Mouse (Mus musculus) hindbrain, postnatal 0 days (tissue): ENCODE data around the gene Dmrt1. TPM values are rescaled to one million over a fixed set of nuclear protein-coding genes. Genes with fewer than 3 reads are reported as not detected.

Experiments
- ATAC-seq: fragments of 200-750 bp; cut with Nextera tagmentation; 2 replicates; pipeline ENCODE4 v1.8.0; 2017; ENCODE audit warnings: mild to moderate bottlenecking, moderate TSS enrichment, moderate library complexity
- DNase-seq: peaks from one replicate; pipeline ENCODE4 v3.0.0-alpha.2; 2015; ENCODE audit warnings: low spot score
- H3K27ac ChIP-seq: fragments of 300-500 bp; sonication (generic); 2 replicates; pipeline ENCODE4 v1.5.1; 2014; ENCODE audit warnings: mild to moderate bottlenecking
- H3K27me3 ChIP-seq: fragments of 300-500 bp; sonication (generic); 2 replicates; pipeline ENCODE4 v1.6.1; 2014; ENCODE audit warnings: low read length, mixed read lengths; ENCODE audit not compliant: insufficient read depth
- H3K36me3 ChIP-seq: fragments of 300-500 bp; sonication (generic); 2 replicates; pipeline ENCODE4 v1.6.1; 2014; ENCODE audit warnings: low read length, mixed read lengths; ENCODE audit not compliant: insufficient read depth
- H3K4me1 ChIP-seq: fragments of 300-500 bp; sonication (generic); 2 replicates; pipeline ENCODE4 v1.6.1; 2014; ENCODE audit warnings: antibody characterized with exemption, low read length, mixed read lengths; ENCODE audit not compliant: insufficient read depth
- H3K4me2 ChIP-seq: fragments of 300-500 bp; sonication (generic); 2 replicates; pipeline ENCODE4 v1.6.1; 2014; ENCODE audit warnings: low read depth, mild to moderate bottlenecking, low read length, moderate library complexity, mixed read lengths
- H3K4me3 ChIP-seq: fragments of 300-500 bp; sonication (generic); 2 replicates; pipeline ENCODE4 v1.5.1; 2014; ENCODE audit warnings: low read length
- H3K9ac ChIP-seq: fragments of 300-500 bp; sonication (generic); replicated peaks from 2 replicates; pipeline ENCODE4 v1.6.1; 2014; ENCODE audit warnings: mild to moderate bottlenecking, low read length, moderate library complexity, mixed read lengths
- H3K9me3 ChIP-seq: fragments of 300-500 bp; sonication (generic); 2 replicates; pipeline ENCODE4 v1.6.1; 2016; ENCODE audit warnings: low read length, mixed read lengths
- CTCF ChIP-seq: IDR thresholded peaks from 2 replicates; pipeline ENCODE4 v1.5.1; 2016; ENCODE audit warnings: antibody characterized with exemption, control low read depth, low read depth
- WGBS: fragments of 180-500 bp; shearing (Covaris S2); extraction: QIAGEN DNeasy Blood & Tissue Kit; methylation state at CpG from one replicate; pipeline ENCODE4 v1.1.7; 2014; 5-methylcytosine and 5-hydroxymethylcytosine counted together
- polyA plus RNA-seq: library from polyadenylated mRNA; unstranded; fragments of >200 nt; fragmentation: Nextera tagmentation; extraction: Ambion mirVana; gene quantifications from 2 replicates; pipeline ENCODE4 v1.2.1, GENCODE M21; 2015
- total RNA-seq: library from RNA; depleted of rRNA; stranded (reverse); fragments of >200 nt; gene quantifications from 2 replicates; pipeline ENCODE4 v1.2.3, GENCODE M21; 2014

The Dmrt1 gene
- total and polyA plus RNA-seq, 2 experiments from 2014 or later = not detected

DNA sequence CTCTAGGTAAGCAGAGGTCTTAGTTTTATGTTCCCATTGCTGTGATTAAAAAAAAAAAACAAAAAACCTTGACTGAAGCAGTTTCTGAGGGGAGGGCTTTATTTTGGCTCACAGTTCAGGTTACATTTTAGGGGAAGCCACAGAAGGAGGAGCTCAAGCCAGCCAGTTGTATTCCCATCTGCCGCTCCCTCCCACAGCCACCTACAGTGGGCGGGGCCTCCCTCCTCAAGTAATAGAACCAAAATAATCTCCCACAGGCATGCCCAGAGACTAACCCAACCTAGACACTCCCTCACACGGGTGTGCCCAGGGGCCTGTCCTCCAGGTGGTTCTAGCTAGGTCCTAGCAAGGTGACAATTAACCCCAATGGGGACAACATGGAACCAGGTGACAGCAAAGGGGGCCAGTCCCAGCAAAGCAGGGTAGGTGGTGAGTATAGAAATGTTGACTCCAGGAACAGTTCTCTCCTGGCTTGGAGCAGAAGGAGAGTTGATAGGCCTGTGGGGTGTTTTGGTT, 92.4 kb downstream of the Dmrt1 start:
- WGBS = 79% methylated on average over 3 of the region's 3 CpGs
- Histone ChIP-seq H3K4me2 (no peak overlapping the region), H3K27ac (no peak overlapping the region), H3K9ac (no peak overlapping the region), H3K4me1 (no peaks in the 10 kb centered on the region), H3K4me3 (no peak overlapping the region), H3K36me3 (no peaks in the 10 kb centered on the region), H3K9me3 (no peaks in the 10 kb centered on the region), H3K27me3 (peaks cover 54% of the 10 kb centered on the region)
- DNase-seq (no peak), ATAC-seq (no peak)
- no peak for TF ChIP-seq CTCF

DNA sequence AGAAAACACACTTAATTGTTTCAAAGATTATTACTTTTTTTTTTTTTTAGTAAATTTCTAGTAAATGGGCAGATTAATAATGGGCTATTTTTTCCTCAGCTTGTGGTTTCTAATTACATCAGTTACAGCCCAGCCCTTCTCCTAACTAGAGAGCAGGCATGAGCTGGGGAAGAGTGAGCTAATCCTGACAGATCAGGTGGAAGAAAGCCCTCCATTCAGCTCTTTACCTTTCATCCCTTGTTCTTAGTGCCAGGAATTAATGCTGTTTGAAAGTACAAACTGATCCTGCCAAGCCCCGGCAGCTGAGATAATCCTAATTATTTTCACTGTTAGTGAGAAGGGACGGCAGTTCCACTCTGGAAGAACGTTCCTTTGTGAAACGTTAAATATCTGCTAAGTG, 93.2 kb downstream of the Dmrt1 start:
- H3K9ac ChIP-seq = no peak overlapping the region
- no peaks in the 10 kb centered on the region for H3K4me1 ChIP-seq
- no peaks in the 10 kb centered on the region for H3K9me3 ChIP-seq
- no peak overlapping the region for H3K4me2 ChIP-seq
- TF ChIP-seq CTCF = no peak
- ATAC-seq (no peak), DNase-seq (no peak)
- no peak overlapping the region for H3K4me3 ChIP-seq
- H3K27me3 ChIP-seq = peaks cover 50% of the 10 kb centered on the region
- H3K36me3 ChIP-seq = no peaks in the 10 kb centered on the region
- 21% methylated on average over 4 of the region's 4 CpGs for WGBS
- no peak overlapping the region for H3K27ac ChIP-seq

DNA sequence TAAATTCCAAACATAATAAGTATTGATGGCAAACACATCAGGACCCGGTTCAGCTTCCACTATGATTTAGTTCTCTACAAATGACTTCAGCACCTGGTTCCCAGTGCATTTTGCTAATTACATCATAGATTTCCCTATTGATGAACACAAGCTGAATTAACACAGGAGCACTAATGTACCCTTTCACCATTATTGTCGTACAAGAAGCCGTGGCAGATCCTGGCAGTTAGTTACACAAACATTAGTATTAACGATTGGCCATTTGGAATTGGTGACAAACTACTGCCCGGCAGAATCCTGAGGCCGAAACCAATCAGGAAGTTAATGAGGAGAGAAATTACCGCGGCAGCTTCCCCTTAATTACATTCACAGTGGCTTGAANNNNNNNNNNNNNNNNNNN, 96.5 kb downstream of the Dmrt1 start:
- DNase-seq = no peak
- Histone ChIP-seq H3K9ac (no peak overlapping the region), H3K4me2 (no peak overlapping the region), H3K9me3 (no peaks in the 10 kb centered on the region), H3K4me1 (no peaks in the 10 kb centered on the region), H3K27me3 (peaks cover 67% of the 10 kb centered on the region), H3K4me3 (no peak overlapping the region), H3K36me3 (no peaks in the 10 kb centered on the region), H3K27ac (no peak overlapping the region)
- no peak for ATAC-seq
- whole genome bisulfite sequencing = 11% methylated on average over 8 of the region's 8 CpGs
- TF ChIP-seq CTCF = no peak

DNA sequence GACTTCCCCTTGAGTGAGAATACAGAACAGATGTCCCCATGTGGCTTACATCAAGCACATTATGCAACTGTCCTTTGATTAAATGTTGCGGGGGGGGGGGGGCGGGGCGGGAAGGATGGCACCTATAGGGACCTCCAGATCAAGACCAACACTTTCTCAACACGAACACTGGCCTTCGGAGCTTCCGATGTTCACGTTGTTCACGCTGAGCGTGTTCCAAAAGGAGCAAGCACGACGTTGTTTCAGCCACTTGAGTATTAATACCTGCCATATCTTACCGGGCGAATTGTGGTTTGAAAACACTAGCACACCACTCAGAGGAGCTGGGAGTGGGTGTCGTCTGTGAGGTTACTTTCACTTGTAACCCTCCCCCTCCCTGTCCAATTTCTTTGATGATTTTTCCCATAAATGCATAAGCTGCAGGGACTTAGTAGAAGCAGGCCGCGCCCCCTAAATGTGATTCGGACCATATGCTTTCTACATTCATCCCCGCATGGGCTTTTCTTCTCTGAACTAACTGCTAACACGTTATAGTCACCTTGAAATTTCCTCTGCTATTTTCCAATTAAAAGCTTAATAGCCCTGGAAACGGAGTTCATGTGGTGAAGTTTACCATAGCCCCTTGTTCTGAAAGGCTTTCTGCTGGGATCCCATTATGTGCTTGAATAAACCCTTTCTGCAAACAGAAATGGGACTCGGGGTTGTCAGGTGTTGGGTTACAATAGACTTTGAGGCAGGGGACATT, 102.2 kb downstream of the Dmrt1 start:
- Histone ChIP-seq H3K27ac (no peak overlapping the region), H3K4me2 (no peak overlapping the region), H3K36me3 (no peaks in the 10 kb centered on the region), H3K4me1 (no peaks in the 10 kb centered on the region), H3K9ac (no peak overlapping the region), H3K9me3 (no peaks in the 10 kb centered on the region), H3K4me3 (no peak overlapping the region), H3K27me3 (peaks cover 67% of the 10 kb centered on the region)
- ATAC-seq (no peak), DNase-seq (no peak)
- WGBS = under 1% methylated on average over 21 of the region's 21 CpGs
- no peak for TF ChIP-seq CTCF

DNA sequence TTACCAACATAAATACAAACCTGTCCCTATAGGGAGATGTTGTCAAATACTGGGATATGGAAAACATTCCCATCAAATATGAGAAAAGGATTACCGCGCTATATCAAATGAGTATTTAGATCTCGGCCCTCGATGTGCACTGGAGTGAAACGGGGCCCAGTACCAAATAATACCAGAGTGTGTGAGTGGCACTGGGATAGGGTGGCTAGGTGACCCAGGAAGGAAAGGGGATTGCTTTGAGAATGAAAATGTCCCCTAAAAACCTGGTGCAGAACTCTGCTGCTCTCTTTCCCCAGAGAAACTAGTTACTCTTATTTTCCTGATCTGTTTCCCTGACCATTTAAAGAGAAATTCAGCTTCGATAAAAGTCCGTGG, 102.8 kb downstream of the Dmrt1 start:
- Histone ChIP-seq H3K27me3 (peaks cover 71% of the 10 kb centered on the region), H3K4me1 (no peaks in the 10 kb centered on the region), H3K9me3 (no peaks in the 10 kb centered on the region), H3K4me2 (no peak overlapping the region), H3K27ac (no peak overlapping the region), H3K4me3 (no peak overlapping the region), H3K9ac (no peak overlapping the region), H3K36me3 (no peaks in the 10 kb centered on the region)
- 3% methylated on average over 7 of the region's 7 CpGs for WGBS
- no peak for ATAC-seq
- TF ChIP-seq CTCF = no peak
- no peak for DNase-seq

DNA sequence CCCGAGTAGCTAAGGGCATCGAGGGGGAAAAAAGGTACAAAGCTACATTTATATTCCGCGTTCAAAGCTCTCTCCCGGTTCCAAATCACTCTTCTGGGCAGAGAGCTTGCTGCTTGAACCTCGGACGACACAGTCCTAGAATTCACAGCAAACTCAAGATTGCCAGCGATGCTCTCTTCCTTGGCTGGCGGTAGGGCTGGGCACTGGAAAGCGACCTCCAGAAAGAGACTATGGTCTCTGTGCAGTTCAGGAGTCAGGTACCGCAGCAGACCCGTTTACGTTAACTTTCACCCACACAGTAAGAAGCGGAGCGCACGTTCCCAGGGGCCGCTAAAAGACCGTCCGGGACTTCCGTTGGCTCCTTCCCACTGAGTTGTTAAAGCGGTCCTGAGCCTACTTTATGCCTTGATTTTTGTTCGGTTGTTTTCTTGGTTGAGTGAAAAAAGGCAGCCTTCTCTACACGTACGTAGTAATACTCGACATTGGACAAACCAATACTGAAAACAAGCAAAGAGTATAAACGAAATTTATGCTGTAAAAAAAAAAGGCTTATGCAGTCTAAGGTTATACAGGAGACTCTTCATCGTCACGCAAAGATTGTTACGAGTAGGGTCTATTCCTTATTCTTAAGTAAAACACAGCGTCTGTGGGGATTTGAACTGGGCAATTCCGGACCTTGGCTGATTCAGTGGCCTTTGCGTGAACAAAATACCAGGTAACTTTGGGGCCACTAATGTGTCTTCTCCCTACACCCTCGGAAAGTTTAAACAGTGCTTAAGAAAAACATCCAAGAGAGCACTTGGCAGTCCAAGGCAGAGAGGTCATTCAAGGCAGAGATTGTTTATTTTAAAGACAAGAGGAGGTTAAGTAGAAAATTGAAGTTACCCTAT, 103.8 kb downstream of the Dmrt1 start:
- Histone ChIP-seq H3K9me3 (no peaks in the 10 kb centered on the region), H3K4me1 (no peaks in the 10 kb centered on the region), H3K27me3 (peaks cover 81% of the 10 kb centered on the region), H3K27ac (no peak overlapping the region), H3K9ac (no peak overlapping the region), H3K4me2 (no peak overlapping the region), H3K36me3 (no peaks in the 10 kb centered on the region), H3K4me3 (no peak overlapping the region)
- TF ChIP-seq CTCF = no peak
- ATAC-seq = no peak
- no peak for DNase-seq
- 2% methylated on average over 33 of the region's 33 CpGs for WGBS
